In the genomic region with DNA sequence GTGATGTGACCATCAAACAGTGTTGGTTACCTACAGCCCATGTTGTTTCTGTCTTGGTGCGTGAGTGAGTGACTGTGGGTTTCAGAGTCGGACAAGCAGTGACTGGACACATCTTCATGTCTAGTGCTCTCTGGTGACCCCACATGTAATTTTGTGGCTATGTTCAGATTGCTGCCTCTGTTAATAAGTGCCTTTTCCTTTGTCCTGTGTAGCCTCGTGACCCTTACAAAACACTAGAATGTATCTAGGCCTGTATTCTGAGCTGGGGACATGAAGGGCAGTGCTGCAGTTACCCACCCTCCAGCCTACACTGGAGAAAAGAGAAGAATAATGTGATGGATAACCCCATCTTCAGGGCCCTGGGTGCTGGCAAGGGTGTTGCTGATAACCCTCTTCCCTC, we compare ENCODE assay signal across 22 mouse cellular contexts. TPM values are rescaled to one million over a fixed set of nuclear protein-coding genes. Genes with fewer than 3 reads are reported as not detected.
DNase-seq lines count a peak whose midpoint lies in the region; ATAC-seq and TF ChIP-seq lines count a peak whose summit lies in the region.
"Had no signal": no experiment of that assay in that cellular context is flagged by ENCODE, and none has a peak within 500 bp of the region (broad histone marks: within the 10 kb centered on the region; RNA-seq: fewer than 3 reads in every experiment).

No protein-coding gene starts in this region.

- no peak overlapping the region for H3K9ac ChIP-seq in kidney, embryonic 16.5 days (replicated peaks; ENCODE audit: low read length)
- H3K9ac ChIP-seq in kidney, embryonic 15.5 days, result no peak overlapping the region
- H3K9ac ChIP-seq: embryonic facial prominence, embryonic 13.5 days; embryonic facial prominence, embryonic 15.5 days; forebrain, embryonic 12.5 days had no signal

- ATAC-seq in kidney, embryonic 16.5 days (ENCODE audit: low FRiP score, low TSS enrichment), result no peak
- ATAC-seq in kidney, embryonic 15.5 days (replicated peaks; ENCODE audit: low FRiP score), result no peak
- ATAC-seq: forebrain, embryonic 14.5 days had no signal

- H3K27me3 ChIP-seq in kidney, adult 2 months (replicated peaks; ENCODE audit: control insufficient read depth, insufficient read depth, low read length), result no peaks in the 10 kb centered on the region
- no peaks in the 10 kb centered on the region for H3K27me3 ChIP-seq in kidney, embryonic 16.5 days (ENCODE audit: insufficient read depth, low read length)
- no peaks in the 10 kb centered on the region for H3K27me3 ChIP-seq in kidney, embryonic 15.5 days
- H3K27me3 ChIP-seq: embryonic facial prominence, embryonic 13.5 days; embryonic facial prominence, embryonic 15.5 days; forebrain, embryonic 12.5 days had no signal

- no peak for TF ChIP-seq POLR2A in kidney, adult 2 months (IDR thresholded peaks at IDR 0.05; ENCODE audit: low read depth, low read length)

- no peak overlapping the region for H3K27ac ChIP-seq in kidney, adult 2 months (ENCODE audit: insufficient read depth, low read depth, low read length)
- H3K27ac ChIP-seq in kidney, embryonic 16.5 days (ENCODE audit: low read length), result no peak overlapping the region
- H3K27ac ChIP-seq in kidney, embryonic 15.5 days, result no peak overlapping the region
- H3K27ac ChIP-seq: embryonic facial prominence, embryonic 13.5 days; embryonic facial prominence, embryonic 15.5 days; forebrain, embryonic 10.5 days; forebrain, embryonic 12.5 days had no signal

- peak; percentile 64 for DNase-seq in kidney, adult 2 months
- peak; percentile 66 for DNase-seq in kidney, adult 9 months
- no peak for DNase-seq in kidney, postnatal 4 days
- DNase-seq in kidney, postnatal 36 days, result peak; percentile 25 to 53
- DNase-seq: adrenal gland, adult 2 months; adrenal gland, postnatal 10 days; adrenal gland, postnatal 25 days; cerebellum, adult 11 months; cerebellum, adult 18-20 months; cerebellum, adult 8-10 months; cerebellum, adult 9-11 months; cerebellum, postnatal 14 days; cerebellum, postnatal 36 days; embryo, embryonic 11 days had no signal

- no peak for TF ChIP-seq CTCF in kidney, adult 2 months (conservative IDR thresholded peaks at IDR 0.05; ENCODE audit: insufficient read depth, insufficient read length, low read depth, low read length)

- no peaks in the 10 kb centered on the region for H3K9me3 ChIP-seq in kidney, embryonic 16.5 days (ENCODE audit: low read length)
- no peaks in the 10 kb centered on the region for H3K9me3 ChIP-seq in kidney, embryonic 15.5 days (replicated peaks)
- H3K9me3 ChIP-seq: embryonic facial prominence, embryonic 13.5 days; embryonic facial prominence, embryonic 15.5 days; forebrain, embryonic 10.5 days; forebrain, embryonic 12.5 days had no signal

- 57% methylated on average over 3 of the region's 3 CpGs for WGBS in kidney, adult 2 months
- 88% methylated on average over 3 of the region's 3 CpGs for WGBS in kidney, embryonic 16.5 days
- 88% methylated on average over 3 of the region's 3 CpGs for WGBS in kidney, embryonic 15.5 days

- H3K4me2 ChIP-seq in kidney, embryonic 16.5 days (replicated peaks; ENCODE audit: low read depth, low read length), result no peak overlapping the region
- no peak overlapping the region for H3K4me2 ChIP-seq in kidney, embryonic 15.5 days
- H3K4me2 ChIP-seq: embryonic facial prominence, embryonic 13.5 days; embryonic facial prominence, embryonic 15.5 days; forebrain, embryonic 12.5 days had no signal

- H3K36me3 ChIP-seq in kidney, adult 2 months (ENCODE audit: control insufficient read depth, insufficient read depth, low read length), result no peaks in the 10 kb centered on the region
- peaks cover 6% of the 10 kb centered on the region; the same call in 1 of the 2 replicates for H3K36me3 ChIP-seq in kidney, embryonic 16.5 days (ENCODE audit: insufficient read depth, low read length)
- peaks cover 27% of the 10 kb centered on the region for H3K36me3 ChIP-seq in kidney, embryonic 15.5 days

- peaks cover 10% of the 10 kb centered on the region for H3K4me1 ChIP-seq in kidney, adult 2 months (ENCODE audit: control insufficient read depth, insufficient read depth, low read length)
- peaks cover 7% of the 10 kb centered on the region for H3K4me1 ChIP-seq in kidney, embryonic 16.5 days (ENCODE audit: insufficient read depth, low read length)
- peaks cover 16% of the 10 kb centered on the region for H3K4me1 ChIP-seq in kidney, embryonic 15.5 days
- H3K4me1 ChIP-seq: embryonic facial prominence, embryonic 13.5 days; embryonic facial prominence, embryonic 15.5 days had no signal

- H3K4me3 ChIP-seq in kidney, adult 2 months (ENCODE audit: insufficient read depth, low read depth, low read length), result no peak overlapping the region
- H3K4me3 ChIP-seq in kidney, embryonic 16.5 days (ENCODE audit: low read length), result no peak overlapping the region
- no peak overlapping the region for H3K4me3 ChIP-seq in kidney, embryonic 15.5 days (replicated peaks)
- H3K4me3 ChIP-seq: embryonic facial prominence, embryonic 13.5 days; embryonic facial prominence, embryonic 15.5 days; erythroblast, embryonic 14.5 days; forebrain, embryonic 10.5 days; forebrain, embryonic 12.5 days had no signal

RNA-seq across cellular contexts. Expression of a gene that starts 16.2 kb away (rescaled TPM):
- polyA plus RNA-seq in kidney, adult 2 months (2012; rRNA removed), result 79.6 and 102 TPM in 2 replicates
- 36.7 and 39.6 TPM in 2 replicates for polyA plus RNA-seq in kidney, embryonic 16.5 days (2015; fragmentation: Nextera tagmentation; extraction: Ambion mirVana)
- 28.6 and 31.1 TPM in 2 replicates for polyA plus RNA-seq in kidney, embryonic 15.5 days (2015; fragmentation: Nextera tagmentation; extraction: Ambion mirVana)

Comparison
In these comparisons a context has a peak if more than half of its experiments do, and no peak if none do; other contexts are left out.
1. DNase-seq: peak in kidney, adult 2 months (single experiment), kidney, adult 9 months (single experiment) and kidney, postnatal 36 days (2 of 2); none in kidney, postnatal 4 days (0 of 2).